Mouse (Mus musculus): Measurements from ENCODE around the gene Serpinb1c.

DNA sequence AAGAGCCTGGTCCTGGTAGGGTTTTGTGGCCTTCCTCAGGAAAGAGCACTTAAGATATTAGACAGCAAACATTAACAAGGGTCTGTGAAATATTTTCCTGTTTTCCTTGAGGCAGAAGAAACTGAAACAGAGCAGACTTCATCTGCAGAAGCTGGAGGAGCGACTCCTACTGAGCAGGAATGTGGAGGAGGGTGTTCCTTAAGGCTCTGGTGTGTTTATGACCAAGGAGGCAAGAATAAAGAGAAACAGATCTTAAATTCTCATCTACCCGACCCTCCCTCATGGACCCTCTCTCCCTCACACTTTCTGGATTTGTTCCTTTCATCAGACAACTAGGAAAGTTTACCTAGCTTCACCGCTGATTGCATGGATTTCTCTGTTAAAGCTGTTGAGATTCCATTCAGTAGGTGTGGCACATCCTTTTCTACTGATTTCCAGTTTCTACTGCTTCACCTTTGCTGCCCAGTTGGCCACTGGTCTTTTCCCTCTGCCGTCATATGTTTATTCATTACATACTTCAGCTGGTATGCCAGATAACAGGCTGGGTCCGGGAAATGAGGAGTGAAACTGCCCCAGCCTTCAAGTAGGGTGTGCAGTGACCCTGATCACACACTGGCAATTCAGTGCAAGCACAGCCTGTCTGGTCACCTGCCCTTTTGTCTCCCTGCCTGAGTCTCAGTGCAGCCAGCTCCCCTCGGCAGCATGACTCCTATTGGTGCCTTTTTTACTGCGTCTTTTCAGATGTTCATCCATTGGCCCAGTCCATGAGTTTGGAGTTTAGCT is 26.8 kb upstream of the Serpinb1c start:
- no peak for TF ChIP-seq CTCF (IDR thresholded peaks at IDR 0.05; ENCODE audit: borderline replicate concordance, control insufficient read depth, extremely low read depth, insufficient read depth, low read length, poor library complexity)
- TF ChIP-seq POLR2A (IDR thresholded peaks at IDR 0.05; ENCODE audit: control insufficient read depth, extremely low read depth, insufficient read depth, low read length, poor library complexity) = no peak

Measured in thymus, adult 2 months (tissue).